In genomic region chr3:96524028-96524810, GRCm38 (mm10) we compare ENCODE assay signal across 32 mouse cellular contexts. TPM values are rescaled to one million over a fixed set of nuclear protein-coding genes. Genes with fewer than 3 reads are reported as not detected.
DNase-seq lines count a peak whose midpoint lies in the region; ATAC-seq and TF ChIP-seq lines count a peak whose summit lies in the region.
"Had no signal": no experiment of that assay in that cellular context is flagged by ENCODE, and none has a peak within 500 bp of the region (broad histone marks: within the 10 kb centered on the region; RNA-seq: fewer than 3 reads in every experiment).

No protein-coding gene starts in this region.

- peaks cover 3% of the 10 kb centered on the region; the same call in 1 of the 2 replicates for H3K36me3 ChIP-seq in heart, adult 2 months (ENCODE audit: control insufficient read depth, insufficient read depth, low read length)
- H3K36me3 ChIP-seq in liver, postnatal 0 days (replicated peaks; ENCODE audit: insufficient read depth, low read length): 0 out of 2 replicates have a peak, but pooled peaks cover 3% of the 10 kb centered on the region
- no peaks in the 10 kb centered on the region for H3K36me3 ChIP-seq in liver, embryonic 12.5 days
- peaks cover 9% of the 10 kb centered on the region; the same call in 1 of the 2 replicates for H3K36me3 ChIP-seq in heart, postnatal 0 days (replicated peaks; ENCODE audit: control insufficient read depth, insufficient read depth, low read length)
- H3K36me3 ChIP-seq: embryonic facial prominence, embryonic 12.5 days; G1E; hindbrain, embryonic 13.5 days; kidney, embryonic 15.5 days; neural tube, embryonic 12.5 days had no signal

- peak overlapping the region; percentile 70 for H3K27ac ChIP-seq in heart, adult 2 months
- peak overlapping the region; percentile 94 for H3K27ac ChIP-seq in liver, postnatal 0 days (ENCODE audit: low read depth)
- no peak overlapping the region for H3K27ac ChIP-seq in liver, embryonic 12.5 days
- peak overlapping the region; percentile 80 for H3K27ac ChIP-seq in heart, postnatal 0 days (ENCODE audit: low read depth)
- H3K27ac ChIP-seq: embryonic facial prominence, embryonic 12.5 days; forebrain, embryonic 13.5 days; hindbrain, embryonic 13.5 days; kidney, embryonic 15.5 days; liver, embryonic 14.5 days; neural tube, embryonic 12.5 days had no signal

- TF ChIP-seq POLR2A in heart, adult 2 months (IDR thresholded peaks at IDR 0.05; ENCODE audit: insufficient read depth, low read depth, low read length): no peak

- TF ChIP-seq CTCF in heart, adult 2 months (IDR thresholded peaks at IDR 0.05): peak; percentile 16; the same call in 1 of the 2 replicates
- TF ChIP-seq CTCF in liver, postnatal 0 days (IDR thresholded peaks at IDR 0.05; ENCODE audit: low read depth): no peak
- TF ChIP-seq CTCF in heart, postnatal 0 days (IDR thresholded peaks at IDR 0.05; ENCODE audit: low read depth): no peak

- ATAC-seq in liver, postnatal 0 days: no peak
- ATAC-seq in liver, embryonic 12.5 days: no peak
- ATAC-seq in heart, postnatal 0 days (ENCODE audit: insufficient read depth, low read depth): peak; percentile 25; the same call in 1 of the 2 replicates
- ATAC-seq: forebrain, embryonic 13.5 days had no signal

- WGBS in heart, adult 2 months: 48% methylated on average over 12 of the region's 12 CpGs
- 51% methylated on average over 12 of the region's 12 CpGs for WGBS in liver, postnatal 0 days (ENCODE audit: insufficient replicate concordance)
- WGBS in liver, embryonic 12.5 days (ENCODE audit: insufficient replicate concordance): 62% methylated on average over 12 of the region's 12 CpGs
- 43% methylated on average over 12 of the region's 12 CpGs for WGBS in heart, postnatal 0 days

- H3K79me2 ChIP-seq in heart, adult 2 months (replicated peaks; ENCODE audit: control insufficient read depth, insufficient read depth, low read length): no peaks in the 10 kb centered on the region; the same call in 1 of the 2 replicates

- intact Hi-C loops in heart, adult 2 months (cut with DNase I): no loop called here
- intact Hi-C loops in heart, postnatal 36 days (cut with DNase I): no loop called here

- DNase-seq in heart, adult 2 months: peak in 1 of 2 experiments; percentile 36
- DNase-seq in heart, postnatal 36 days: no peak
- no peak for DNase-seq in liver, postnatal 0 days
- DNase-seq in heart, postnatal 0 days (ENCODE audit: low spot score): no peak
- no peak for DNase-seq in MN1 (ENCODE audit: low spot score)
- no peak for DNase-seq in thymus, postnatal 10 days (ENCODE audit: low spot score in 2 of 2)
- DNase-seq: adrenal gland, adult 2 months; B cell, adult 2 months; cerebellum, adult 11 months; cerebellum, postnatal 10 days; kidney, adult 11 months; kidney, postnatal 4 days; lung, postnatal 4 days; midbrain, embryonic 14.5 days; right cerebral cortex, postnatal 14 days; thymus, postnatal 14 days had no signal

- H3K4me3 ChIP-seq in heart, adult 2 months: peak overlapping the region; percentile 12
- no peak overlapping the region for H3K4me3 ChIP-seq in liver, postnatal 0 days (ENCODE audit: low read depth, low read length)
- no peak overlapping the region for H3K4me3 ChIP-seq in liver, embryonic 12.5 days
- no peak overlapping the region for H3K4me3 ChIP-seq in heart, postnatal 0 days (ENCODE audit: low read depth, low read length)
- H3K4me3 ChIP-seq: embryonic facial prominence, embryonic 12.5 days; forebrain, embryonic 13.5 days; hindbrain, embryonic 13.5 days; kidney, embryonic 15.5 days; neural tube, embryonic 12.5 days had no signal

- no peak overlapping the region for H3K9ac ChIP-seq in heart, adult 2 months (ENCODE audit: low read depth, low read length)
- H3K9ac ChIP-seq in liver, postnatal 0 days (replicated peaks): no peak overlapping the region
- H3K9ac ChIP-seq in liver, embryonic 12.5 days: no peak overlapping the region
- H3K9ac ChIP-seq in heart, postnatal 0 days (replicated peaks; ENCODE audit: low read depth, low read length): no peak overlapping the region
- H3K9ac ChIP-seq: embryonic facial prominence, embryonic 12.5 days; forebrain, embryonic 13.5 days; hindbrain, embryonic 13.5 days; kidney, embryonic 15.5 days; liver, embryonic 14.5 days; neural tube, embryonic 12.5 days had no signal

- H3K4me2 ChIP-seq in liver, postnatal 0 days (ENCODE audit: low read depth, low read length): peak overlapping the region; percentile 62
- H3K4me2 ChIP-seq in liver, embryonic 12.5 days: no peak overlapping the region
- H3K4me2 ChIP-seq in heart, postnatal 0 days (ENCODE audit: low read depth, low read length): peak overlapping the region; percentile 59
- H3K4me2 ChIP-seq: embryonic facial prominence, embryonic 12.5 days; forebrain, embryonic 13.5 days; hindbrain, embryonic 13.5 days; kidney, embryonic 15.5 days; neural tube, embryonic 12.5 days had no signal

- peaks cover 3% of the 10 kb centered on the region; the same call in 1 of the 2 replicates for H3K27me3 ChIP-seq in heart, adult 2 months (ENCODE audit: control insufficient read depth, insufficient read depth, low read length)
- peaks cover 25% of the 10 kb centered on the region for H3K27me3 ChIP-seq in liver, postnatal 0 days (ENCODE audit: insufficient read depth, low read length)
- H3K27me3 ChIP-seq in liver, embryonic 12.5 days (replicated peaks): peaks cover 55% of the 10 kb centered on the region
- H3K27me3 ChIP-seq in heart, postnatal 0 days (ENCODE audit: control insufficient read depth, insufficient read depth, low read length): peaks cover 16% of the 10 kb centered on the region; the same call in 1 of the 2 replicates

- 0 out of 2 replicates have a peak, but pooled peaks have one; percentile 37 for TF ChIP-seq EP300 in heart, adult 2 months (IDR thresholded peaks at IDR 0.05; ENCODE audit: insufficient read depth, low read depth, low read length)
- TF ChIP-seq EP300 in liver, postnatal 0 days (IDR thresholded peaks at IDR 0.05; ENCODE audit: low read depth): no peak
- no peak for TF ChIP-seq EP300 in heart, postnatal 0 days (IDR thresholded peaks at IDR 0.05; ENCODE audit: low read depth)

- peaks cover 4% of the 10 kb centered on the region for H3K4me1 ChIP-seq in heart, adult 2 months (ENCODE audit: control insufficient read depth, insufficient read depth, low read length)
- H3K4me1 ChIP-seq in liver, postnatal 0 days (ENCODE audit: insufficient read depth): no peaks in the 10 kb centered on the region
- peaks cover 9% of the 10 kb centered on the region for H3K4me1 ChIP-seq in liver, embryonic 12.5 days
- H3K4me1 ChIP-seq in heart, postnatal 0 days (ENCODE audit: control insufficient read depth, insufficient read depth): peaks cover 26% of the 10 kb centered on the region

- no peaks in the 10 kb centered on the region for H3K9me3 ChIP-seq in liver, postnatal 0 days (ENCODE audit: low read length)
- H3K9me3 ChIP-seq in liver, embryonic 12.5 days (replicated peaks): no peaks in the 10 kb centered on the region
- no peaks in the 10 kb centered on the region for H3K9me3 ChIP-seq in heart, postnatal 0 days (replicated peaks; ENCODE audit: control insufficient read depth, low read length)
- H3K9me3 ChIP-seq: embryonic facial prominence, embryonic 12.5 days; forebrain, embryonic 13.5 days; G1E; hindbrain, embryonic 13.5 days; kidney, embryonic 15.5 days; neural tube, embryonic 12.5 days had no signal

RNA-seq across cellular contexts. Expression of gene Hfe2, which starts 0.8 kb away (rescaled TPM):
- total RNA-seq in heart, adult 2 months (2021): 100 to 1,000 TPM; 289 to 295 TPM
- 199 and 261 TPM in 2 replicates for polyA plus RNA-seq in heart, adult 2 months (2012; rRNA removed)
- 100 to 1,000 TPM; 261 to 293 TPM for total RNA-seq in heart, postnatal 36 days (2021)
- polyA plus RNA-seq in liver, postnatal 0 days (2015; fragmentation: Nextera tagmentation; extraction: Ambion mirVana): 19.2 and 21.8 TPM in 2 replicates
- 0.68 and 0.98 TPM in 2 replicates for polyA plus RNA-seq in liver, embryonic 12.5 days (2016; fragmentation: Nextera tagmentation; extraction: Ambion mirVana)
- total RNA-seq in heart, postnatal 0 days (2014; rRNA removed; ENCODE audit: low replicate concordance): 68.1 and 81.3 TPM in 2 replicates
- 24.7 and 25.9 TPM in 2 replicates for polyA plus RNA-seq in heart, postnatal 0 days (2015; fragmentation: Nextera tagmentation; extraction: Ambion mirVana)
- total RNA-seq: CH12.LX; G1E; megakaryocyte-erythroid progenitor cell, adult 5-6 weeks had no signal
- polyA plus RNA-seq: G1E had no signal

RNA-seq across cellular contexts. Expression of gene Txnip, which starts 33.5 kb away (rescaled TPM):
- total RNA-seq in heart, adult 2 months (2021): 100 to 1,000 TPM; 276 to 338 TPM
- 515 and 744 TPM in 2 replicates for polyA plus RNA-seq in heart, adult 2 months (2012; rRNA removed)
- 1,000 to 10,000 TPM in 1 of 2 experiments, 100 to 1,000 TPM in 1; 646 to 1,158 TPM for total RNA-seq in heart, postnatal 36 days (2021)
- 65.3 and 72.4 TPM in 2 replicates for polyA plus RNA-seq in liver, postnatal 0 days (2015; fragmentation: Nextera tagmentation; extraction: Ambion mirVana)
- 28.6 and 29.9 TPM in 2 replicates for polyA plus RNA-seq in liver, embryonic 12.5 days (2016; fragmentation: Nextera tagmentation; extraction: Ambion mirVana)
- total RNA-seq in heart, postnatal 0 days (2014; rRNA removed; ENCODE audit: low replicate concordance): 1,058 and 1,196 TPM in 2 replicates
- 332 and 600 TPM in 2 replicates for polyA plus RNA-seq in heart, postnatal 0 days (2015; fragmentation: Nextera tagmentation; extraction: Ambion mirVana)

RNA-seq across cellular contexts. Expression of gene Gm16253, which starts 52.6 kb away (rescaled TPM):
- total RNA-seq in heart, adult 2 months (2021): 1 to 10 TPM; 1.8 to 2.8 TPM
- not detected in 2 replicates for polyA plus RNA-seq in heart, adult 2 months (2012; rRNA removed)
- 1 to 10 TPM in 1 of 2 experiments, under 1 TPM in 1; 0.89 to 2.8 TPM for total RNA-seq in heart, postnatal 36 days (2021)
- not detected in 2 replicates for polyA plus RNA-seq in liver, postnatal 0 days (2015; fragmentation: Nextera tagmentation; extraction: Ambion mirVana)
- polyA plus RNA-seq in liver, embryonic 12.5 days (2016; fragmentation: Nextera tagmentation; extraction: Ambion mirVana): 0.24 and 0.26 TPM in 2 replicates
- total RNA-seq in heart, postnatal 0 days (2014; rRNA removed; ENCODE audit: low replicate concordance): not detected in 2 replicates
- 1.1 and 1.2 TPM in 2 replicates for polyA plus RNA-seq in heart, postnatal 0 days (2015; fragmentation: Nextera tagmentation; extraction: Ambion mirVana)
- total RNA-seq: adrenal gland, adult 2 months; adrenal gland, postnatal 4 days; G1E; left cerebral cortex, adult 18-20 months; left cerebral cortex, postnatal 36 days; megakaryocyte-erythroid progenitor cell, adult 5-6 weeks had no signal
- polyA plus RNA-seq: adrenal gland, adult 2 months; cortical plate, adult 2 months; G1E; gonadal fat pad, adult 2 months; liver, embryonic 14.5 days; testis, adult 2 months had no signal

Comparison
In these comparisons a context has a peak if more than half of its experiments do, and no peak if none do; other contexts are left out.
1. RNA of gene Hfe2, which starts 0.8 kb away (polyA plus RNA-seq): 199 to 261 TPM in heart, adult 2 months, 24.7 to 25.9 TPM in heart, postnatal 0 days and 19.2 to 21.8 TPM in liver, postnatal 0 days; 0.68 to 0.98 TPM in liver, embryonic 12.5 days; every median in the first group is over 10 times any median in the second.